Mouse (Mus musculus) hematopoietic stem cell, adult 5-6 weeks (primary cell): ENCODE measurements around the gene Susd3. TPM values are rescaled to one million over a fixed set of nuclear protein-coding genes. Genes with fewer than 3 reads are reported as not detected.

ENCODE experiments used
- ATAC-seq, 2 experiments: fragments of 125-278 bp in 1 of 2; replicated peaks in 1 of 2; 2 replicates each; pipeline ENCODE4 v1.8.0; 2016 to 2017; ENCODE audit warnings: inconsistent platforms in 2 of 2, mild to moderate bottlenecking in 2 of 2, moderate number of reproducible peaks in 2 of 2, low read depth in 1 of 2, moderate TSS enrichment in 1 of 2; ENCODE audit not compliant: low FRiP score in 2 of 2, poor library complexity in 2 of 2, severe bottlenecking in 2 of 2, insufficient read depth in 1 of 2, low TSS enrichment in 1 of 2
- total RNA-seq: library from RNA; stranded (forward); fragments of 172-1452, 232-1000 nt; gene quantifications from 2 replicates; pipeline ENCODE4 v1.2.3, GENCODE M21; 2017

Gene Susd3
- total RNA-seq, 1 experiment from 2014 or later, result 5.1 TPM

GRCm38 (mm10) chr13:49249634-49250033 is 1.1 kb upstream of the Susd3 start:
- no peak for ATAC-seq

- no peak for ATAC-seq
These were observed 417 bp upstream of the Susd3 start for GRCm38 (mm10) chr13:49248923-49249322.

GRCm38 (mm10) chr13:49247740-49248466 is 603 bp downstream of the Susd3 start:
- peak; percentile 54 to 67 for ATAC-seq

GRCm38 (mm10) chr13:49247232-49247739 is 1.2 kb downstream of the Susd3 start:
- 0 out of 4 replicates have a peak, but pooled peaks of 1 of the 2 experiments have one; percentile 1 for ATAC-seq

- no peak for ATAC-seq
These were observed 1.9 kb downstream of the Susd3 start for GRCm38 (mm10) chr13:49246626-49247025.

GRCm38 (mm10) chr13:49246011-49246410 is 2.5 kb downstream of the Susd3 start:
- no peak for ATAC-seq

- ATAC-seq, result no peak
These were observed 3.3 kb downstream of the Susd3 start for GRCm38 (mm10) chr13:49245251-49245650.

- ATAC-seq, result no peak
These were observed 5.0 kb downstream of the Susd3 start for GRCm38 (mm10) chr13:49243492-49243891.

GRCm38 (mm10) chr13:49242321-49243065 is 6.0 kb downstream of the Susd3 start:
- ATAC-seq, result peak; percentile 88 to 90

GRCm38 (mm10) chr13:49238737-49239136 is 9.8 kb downstream of the Susd3 start:
- ATAC-seq, result no peak

GRCm38 (mm10) chr13:49237617-49238016 is 10.9 kb downstream of the Susd3 start:
- no peak for ATAC-seq

- no peak for ATAC-seq
These were observed 13.8 kb downstream of the Susd3 start for GRCm38 (mm10) chr13:49234711-49235110.

- no peak for ATAC-seq
These were observed 14.5 kb downstream of the Susd3 start for GRCm38 (mm10) chr13:49233792-49234572.

GRCm38 (mm10) chr13:49225633-49226032 is 22.9 kb downstream of the Susd3 start:
- no peak for ATAC-seq

GRCm38 (mm10) chr13:49225159-49225558 is 23.3 kb downstream of the Susd3 start:
- ATAC-seq, result no peak

GRCm38 (mm10) chr13:49224729-49225128 is 23.8 kb downstream of the Susd3 start:
- no peak for ATAC-seq

- no peak for ATAC-seq
These were observed 24.2 kb downstream of the Susd3 start for GRCm38 (mm10) chr13:49224314-49224713.

- no peak for ATAC-seq
These were observed 27.6 kb downstream of the Susd3 start for GRCm38 (mm10) chr13:49220912-49221311.
